Mouse (Mus musculus) heart, embryonic 11.5 days (tissue): Measurements from ENCODE around the gene St6galnac3. TPM values are rescaled to one million over a fixed set of nuclear protein-coding genes. Genes with fewer than 3 reads are reported as not detected.

Experiments used
- ATAC-seq: fragments of 200-750 bp; cut with Nextera tagmentation; replicated peaks from 2 replicates; pipeline ENCODE4 v1.8.0; 2017; ENCODE audit warnings: moderate library complexity; ENCODE audit not compliant: insufficient number of reproducible peaks, low FRiP score, low TSS enrichment
- H3K27ac ChIP-seq: fragments of 300-500 bp; sonication (generic); 2 replicates; pipeline ENCODE4 v1.5.1; 2014; ENCODE audit warnings: mild to moderate bottlenecking, low read depth, low read length
- H3K27me3 ChIP-seq: fragments of 300-500 bp; sonication (generic); 2 replicates; pipeline ENCODE4 v1.6.1; 2014; ENCODE audit warnings: mild to moderate bottlenecking, low read length, mixed read lengths; ENCODE audit not compliant: control insufficient read depth, insufficient read depth
- H3K36me3 ChIP-seq: fragments of 300-500 bp; sonication (generic); 2 replicates; pipeline ENCODE4 v1.6.1; 2014; ENCODE audit warnings: mild to moderate bottlenecking, low read length, moderate library complexity, mixed read lengths; ENCODE audit not compliant: control insufficient read depth, insufficient read depth
- H3K4me1 ChIP-seq: fragments of 300-500 bp; sonication (generic); 2 replicates; pipeline ENCODE4 v1.6.1; 2014; ENCODE audit warnings: low read length; ENCODE audit not compliant: control insufficient read depth, insufficient read depth
- H3K4me2 ChIP-seq: fragments of 300-500 bp; sonication (generic); 2 replicates; pipeline ENCODE4 v1.6.1; 2014; ENCODE audit warnings: mild to moderate bottlenecking, moderate library complexity
- H3K4me3 ChIP-seq: fragments of 300-500 bp; sonication (generic); 2 replicates; pipeline ENCODE4 v1.5.1; 2014; ENCODE audit warnings: low read depth, low read length
- H3K9ac ChIP-seq: fragments of 300-500 bp; sonication (generic); 2 replicates; pipeline ENCODE4 v1.6.1; 2014; ENCODE audit warnings: mild to moderate bottlenecking, low read depth, low read length, moderate library complexity
- H3K9me3 ChIP-seq: fragments of 300-500 bp; sonication (generic); replicated peaks from 2 replicates; pipeline ENCODE4 v1.6.1; 2016; ENCODE audit warnings: low read length; ENCODE audit not compliant: control insufficient read depth
- WGBS: fragments of 180-500 bp; shearing (Covaris S2); extraction: QIAGEN DNeasy Blood & Tissue Kit; methylation state at CpG from one replicate; pipeline ENCODE4 v1.1.7; 2014; ENCODE audit not compliant: insufficient replicate concordance; 5-methylcytosine and 5-hydroxymethylcytosine counted together
- polyA plus RNA-seq: library from polyadenylated mRNA; unstranded; fragments of >200 nt; fragmentation: Nextera tagmentation; extraction: Ambion mirVana; gene quantifications from 2 replicates; pipeline ENCODE4 v1.2.1, GENCODE M21; 2014

Gene St6galnac3
- polyA plus RNA-seq, 1 experiment from 2014 or later = 29.6 TPM

- no peak for ATAC-seq
- H3K4me3 ChIP-seq = no peak overlapping the region
Measured at GRCm38 (mm10) chr3:153739351-153739750, 14.4 kb upstream of the St6galnac3 start.

GRCm38 (mm10) chr3:153738421-153738820, 13.4 kb upstream of the St6galnac3 start:
- Histone ChIP-seq H3K9ac (no peak overlapping the region), H3K27ac (no peak overlapping the region), H3K4me3 (no peak overlapping the region), H3K9me3 (no peaks in the 10 kb centered on the region), H3K4me1 (peaks cover 11% of the 10 kb centered on the region; the same call in 1 of the 2 replicates), H3K27me3 (no peaks in the 10 kb centered on the region), H3K4me2 (no peak overlapping the region), H3K36me3 (no peaks in the 10 kb centered on the region)
- 65% methylated on average over 10 of the region's 10 CpGs for WGBS
- no peak for ATAC-seq

More at GRCm38 (mm10) chr3:153739351-153739750, 14.4 kb upstream of the St6galnac3 start:
- 78% methylated on average over 8 of the region's 8 CpGs for WGBS
- Histone ChIP-seq H3K27me3 (no peaks in the 10 kb centered on the region), H3K9me3 (no peaks in the 10 kb centered on the region), H3K27ac (no peak overlapping the region), H3K4me1 (peaks cover 11% of the 10 kb centered on the region; the same call in 1 of the 2 replicates), H3K36me3 (no peaks in the 10 kb centered on the region), H3K4me2 (no peak overlapping the region), H3K9ac (no peak overlapping the region)

GRCm38 (mm10) chr3:153736756-153737280, 11.8 kb upstream of the St6galnac3 start:
- Histone ChIP-seq H3K4me2 (no peak overlapping the region), H3K4me1 (peaks cover 20% of the 10 kb centered on the region; the same call in 1 of the 2 replicates), H3K27me3 (no peaks in the 10 kb centered on the region), H3K9me3 (no peaks in the 10 kb centered on the region), H3K9ac (no peak overlapping the region), H3K27ac (no peak overlapping the region), H3K36me3 (no peaks in the 10 kb centered on the region), H3K4me3 (no peak overlapping the region)
- no peak for ATAC-seq
- WGBS = 60% methylated on average over 16 of the region's 16 CpGs

- H3K4me3 ChIP-seq = no peak overlapping the region
- 71% methylated on average over 13 of the region's 13 CpGs for WGBS
- H3K27ac ChIP-seq = no peak overlapping the region
Measured at GRCm38 (mm10) chr3:153735796-153736549, 11.0 kb upstream of the St6galnac3 start.

GRCm38 (mm10) chr3:153734741-153735140, 9.8 kb upstream of the St6galnac3 start:
- H3K4me2 ChIP-seq = no peak overlapping the region

More at GRCm38 (mm10) chr3:153735796-153736549, 11.0 kb upstream of the St6galnac3 start:
- Histone ChIP-seq H3K36me3 (no peaks in the 10 kb centered on the region), H3K27me3 (no peaks in the 10 kb centered on the region), H3K4me2 (no peak overlapping the region), H3K9ac (no peak overlapping the region), H3K9me3 (no peaks in the 10 kb centered on the region), H3K4me1 (peaks cover 22% of the 10 kb centered on the region; the same call in 1 of the 2 replicates)
- no peak for ATAC-seq

GRCm38 (mm10) chr3:153733364-153734159, 8.6 kb upstream of the St6galnac3 start:
- WGBS = 90% methylated on average over 4 of the region's 4 CpGs
- Histone ChIP-seq H3K4me1 (peaks cover 22% of the 10 kb centered on the region; the same call in 1 of the 2 replicates), H3K4me2 (no peak overlapping the region), H3K4me3 (no peak overlapping the region), H3K9me3 (no peaks in the 10 kb centered on the region), H3K27ac (no peak overlapping the region), H3K27me3 (no peaks in the 10 kb centered on the region), H3K36me3 (no peaks in the 10 kb centered on the region), H3K9ac (no peak overlapping the region)
- peak; percentile 82 for ATAC-seq

More at GRCm38 (mm10) chr3:153734741-153735140, 9.8 kb upstream of the St6galnac3 start:
- Histone ChIP-seq H3K9me3 (no peaks in the 10 kb centered on the region), H3K36me3 (no peaks in the 10 kb centered on the region), H3K27ac (no peak overlapping the region), H3K4me1 (peaks cover 22% of the 10 kb centered on the region; the same call in 1 of the 2 replicates), H3K9ac (no peak overlapping the region), H3K27me3 (no peaks in the 10 kb centered on the region), H3K4me3 (no peak overlapping the region)
- 82% methylated on average over 10 of the region's 10 CpGs for WGBS
- ATAC-seq = no peak

GRCm38 (mm10) chr3:153732749-153733148, 7.8 kb upstream of the St6galnac3 start:
- 24% methylated on average over 6 of the region's 6 CpGs for WGBS

GRCm38 (mm10) chr3:153732035-153732434, 7.1 kb upstream of the St6galnac3 start:
- Histone ChIP-seq H3K4me3 (no peak overlapping the region), H3K9me3 (no peaks in the 10 kb centered on the region), H3K27me3 (no peaks in the 10 kb centered on the region), H3K27ac (no peak overlapping the region), H3K9ac (no peak overlapping the region), H3K4me2 (no peak overlapping the region), H3K4me1 (peaks cover 18% of the 10 kb centered on the region; the same call in 1 of the 2 replicates), H3K36me3 (no peaks in the 10 kb centered on the region)
- 64% methylated on average over 6 of the region's 6 CpGs for WGBS
- no peak for ATAC-seq

More at GRCm38 (mm10) chr3:153732749-153733148, 7.8 kb upstream of the St6galnac3 start:
- no peaks in the 10 kb centered on the region for H3K9me3 ChIP-seq
- H3K36me3 ChIP-seq = no peaks in the 10 kb centered on the region
- no peaks in the 10 kb centered on the region for H3K27me3 ChIP-seq
- no peak overlapping the region for H3K27ac ChIP-seq
- no peak for ATAC-seq
- H3K9ac ChIP-seq = no peak overlapping the region
- no peak overlapping the region for H3K4me3 ChIP-seq
- H3K4me1 ChIP-seq = peaks cover 22% of the 10 kb centered on the region; the same call in 1 of the 2 replicates
- H3K4me2 ChIP-seq = no peak overlapping the region
